Mouse (Mus musculus): Measurements from ENCODE around the gene Tmtc2.

Tmtc2 gene

GRCm38 (mm10) chr10:105544004-105545003 is 29.9 kb downstream of the Tmtc2 start:
- DNase-seq (ENCODE audit: low read depth), result no peak

- DNase-seq (ENCODE audit: low read depth), result no peak
Measured at GRCm38 (mm10) chr10:105542081-105542480, 32.2 kb downstream of the Tmtc2 start.

DNA sequence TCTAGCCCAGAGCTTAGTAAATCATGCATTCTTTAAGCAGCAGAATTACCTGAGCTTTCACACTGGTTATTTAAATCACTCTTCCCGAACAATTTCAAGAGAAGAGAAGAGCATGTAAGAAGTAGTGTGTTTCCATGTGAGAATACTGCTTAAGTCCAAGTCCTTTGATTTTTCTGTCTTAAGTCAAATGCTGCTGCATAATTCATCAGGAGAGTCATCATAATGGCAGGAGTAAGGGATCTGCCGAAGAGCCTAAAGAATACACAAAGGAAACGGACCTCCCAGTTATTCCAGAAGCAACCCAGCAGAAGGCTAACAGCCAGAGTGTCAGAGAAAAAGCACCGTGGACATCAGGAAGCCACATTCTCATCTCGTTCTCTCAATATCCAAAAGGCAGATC is 34.6 kb downstream of the Tmtc2 start:
- DNase-seq (ENCODE audit: low read depth), result no peak

DNA sequence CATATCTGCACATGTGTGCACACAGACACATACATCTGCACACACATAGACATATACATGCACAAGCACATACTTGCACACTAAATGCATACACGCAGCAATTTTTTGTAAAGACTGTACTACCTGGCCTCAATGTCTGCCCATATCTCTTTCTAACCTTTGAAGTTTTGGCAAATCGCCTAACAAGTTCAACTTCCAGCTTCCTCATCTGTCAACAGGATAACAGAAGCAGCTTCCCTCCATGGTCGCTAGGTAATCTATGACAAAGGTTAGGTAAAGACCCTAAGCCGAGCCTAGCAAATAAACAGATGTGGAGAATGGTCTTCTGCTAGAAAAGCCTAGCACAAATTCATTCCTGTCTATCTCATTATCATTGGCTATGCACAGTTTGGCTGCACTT is 37.3 kb downstream of the Tmtc2 start:
- DNase-seq (ENCODE audit: low read depth), result no peak

DNA sequence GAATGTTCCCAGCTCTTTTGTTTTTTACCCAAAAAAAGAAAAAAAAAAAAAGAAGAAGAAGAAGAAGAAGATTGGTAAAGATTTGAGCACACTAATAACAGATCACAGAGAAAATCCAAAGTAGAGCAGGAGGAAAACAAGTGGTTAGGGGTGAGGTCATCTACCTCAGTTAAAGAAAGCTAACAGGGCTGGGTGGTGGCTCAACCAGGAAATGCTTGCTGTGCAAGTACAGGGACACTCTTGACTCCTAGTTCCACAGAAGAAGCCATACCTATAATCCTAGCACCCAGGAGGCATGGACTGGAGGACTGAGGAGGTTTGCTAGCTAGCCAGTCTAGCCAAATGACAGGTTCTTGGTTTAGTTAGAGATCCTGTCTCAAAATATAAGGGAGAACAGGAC is 38.4 kb downstream of the Tmtc2 start:
- DNase-seq (ENCODE audit: low read depth), result no peak

DNA sequence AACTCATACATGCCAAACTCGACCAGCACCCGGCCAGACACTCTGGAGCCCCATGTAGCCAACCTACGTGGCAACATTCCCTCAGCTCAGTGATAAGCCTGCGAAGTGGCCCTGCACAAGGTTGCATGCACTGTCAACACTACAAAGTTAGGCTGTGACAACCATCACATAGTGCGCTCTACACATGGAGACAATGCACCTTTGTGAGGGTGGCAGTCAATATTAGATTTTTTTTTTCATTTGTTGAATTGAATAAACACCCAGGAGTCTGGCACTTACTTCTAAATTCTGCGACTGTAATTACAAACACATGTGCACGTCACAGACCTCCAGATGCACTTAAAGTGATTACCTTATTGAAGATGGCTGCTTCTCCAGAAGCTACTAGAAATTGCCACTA is 41.5 kb downstream of the Tmtc2 start:
- no peak for DNase-seq (ENCODE audit: low read depth)

GRCm38 (mm10) chr10:105532019-105532525 is 42.2 kb downstream of the Tmtc2 start:
- no peak for DNase-seq (ENCODE audit: low read depth)

DNA sequence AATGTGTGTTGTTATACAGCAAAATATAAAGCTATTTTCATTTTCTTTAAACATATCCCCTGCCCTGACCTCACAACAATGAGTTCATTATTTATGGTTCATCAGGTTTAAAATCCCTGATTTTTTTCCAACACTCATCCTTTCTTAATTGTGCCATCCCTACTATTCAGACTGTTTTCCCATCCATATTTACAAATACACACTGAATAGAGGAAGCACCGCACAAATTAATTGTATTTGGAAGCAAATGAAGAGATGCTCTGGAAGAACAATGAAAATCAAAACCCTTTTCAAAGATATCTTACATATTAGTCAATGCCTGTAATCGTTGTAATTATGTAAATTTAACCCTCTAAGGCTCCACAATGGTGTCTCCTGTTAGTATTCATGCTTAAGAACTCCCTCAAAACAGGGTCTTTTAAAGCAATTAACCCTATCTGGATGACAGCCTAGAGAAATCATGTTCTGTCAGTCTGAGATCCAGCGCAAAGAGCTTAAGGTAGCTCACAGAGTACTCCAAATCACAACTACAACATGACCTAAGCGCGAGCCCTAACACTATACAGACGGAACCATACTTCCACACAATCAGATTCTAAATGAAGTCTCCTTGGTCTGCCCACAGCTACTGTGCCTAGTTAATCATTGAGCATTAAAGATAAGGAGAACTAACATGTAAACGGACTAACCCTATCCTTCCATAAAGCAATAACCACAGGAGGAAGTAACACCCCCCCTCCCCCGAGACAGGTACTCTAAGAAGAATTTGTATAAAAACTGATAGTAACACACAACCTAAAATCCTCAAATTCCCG is 43.0 kb downstream of the Tmtc2 start:
- no peak for DNase-seq (ENCODE audit: low read depth)

GRCm38 (mm10) chr10:105523405-105524088 is 50.7 kb downstream of the Tmtc2 start:
- no peak for DNase-seq (ENCODE audit: low read depth)

DNA sequence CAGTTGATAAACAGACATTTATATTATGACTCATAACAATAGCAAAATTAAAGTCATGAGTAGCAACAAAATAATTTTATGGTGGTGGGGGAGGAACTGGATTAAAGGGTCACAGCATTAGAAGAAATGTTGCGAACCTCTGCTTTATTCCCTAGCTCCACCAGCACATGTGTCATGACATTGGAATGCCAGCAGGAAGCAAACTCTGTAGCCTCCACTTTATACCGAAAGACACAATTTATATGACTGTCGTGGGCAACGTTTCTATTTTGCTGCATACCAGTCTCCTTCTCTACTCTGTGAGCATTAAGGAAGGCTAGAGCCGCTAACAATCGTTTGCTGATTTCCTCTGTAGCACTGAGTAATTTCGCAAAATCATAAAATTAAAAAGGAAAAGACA is 51.8 kb downstream of the Tmtc2 start:
- no peak for DNase-seq (ENCODE audit: low read depth)

- DNase-seq (ENCODE audit: low read depth), result no peak
Measured at GRCm38 (mm10) chr10:105519154-105519806, 55.0 kb downstream of the Tmtc2 start.

- no peak for DNase-seq (ENCODE audit: low read depth)
Measured at GRCm38 (mm10) chr10:105518144-105518543, 56.1 kb downstream of the Tmtc2 start.

- DNase-seq (ENCODE audit: low read depth), result no peak
Measured at GRCm38 (mm10) chr10:105513777-105514322, 60.4 kb downstream of the Tmtc2 start.

GRCm38 (mm10) chr10:105509896-105510272 is 64.4 kb downstream of the Tmtc2 start:
- no peak for DNase-seq (ENCODE audit: low read depth)

DNA sequence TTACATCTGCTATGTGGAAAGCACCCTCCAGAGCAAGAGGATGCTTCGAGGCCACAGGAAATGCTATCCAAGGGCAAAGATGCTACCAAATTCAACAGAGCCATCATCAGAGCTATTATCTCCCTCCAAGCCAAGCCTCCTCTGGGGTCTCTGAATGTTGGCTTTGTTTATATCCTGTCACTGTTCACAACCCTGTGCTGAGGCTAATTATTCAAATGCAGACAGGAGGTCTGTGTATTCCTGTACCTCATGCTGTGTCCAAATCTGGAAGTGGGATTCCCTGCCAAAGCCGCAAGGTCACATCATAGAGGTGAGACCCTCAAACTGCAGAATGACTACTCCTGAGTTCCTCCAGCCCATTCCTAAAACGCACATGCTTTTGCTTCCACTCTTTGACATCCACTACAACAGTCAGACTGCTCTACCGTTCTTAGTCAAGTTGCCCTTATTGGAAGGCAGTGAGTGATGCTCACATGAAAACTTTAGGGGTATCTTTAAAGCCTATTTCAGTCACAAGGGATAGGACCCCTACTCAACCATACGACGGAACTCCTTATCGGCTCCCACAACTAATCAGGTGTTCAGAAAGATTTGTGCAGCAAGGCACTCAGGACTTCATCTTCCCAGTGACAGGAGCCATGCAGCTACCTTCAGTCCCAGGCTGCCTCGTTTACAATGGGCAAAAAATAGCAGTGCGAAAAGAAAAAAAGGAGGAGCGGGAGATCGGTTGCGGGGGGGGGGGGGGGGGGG is 64.9 kb downstream of the Tmtc2 start:
- DNase-seq (ENCODE audit: low read depth), result no peak

GRCm38 (mm10) chr10:105507982-105508786 is 66.1 kb downstream of the Tmtc2 start:
- DNase-seq (ENCODE audit: low read depth), result no peak

DNA sequence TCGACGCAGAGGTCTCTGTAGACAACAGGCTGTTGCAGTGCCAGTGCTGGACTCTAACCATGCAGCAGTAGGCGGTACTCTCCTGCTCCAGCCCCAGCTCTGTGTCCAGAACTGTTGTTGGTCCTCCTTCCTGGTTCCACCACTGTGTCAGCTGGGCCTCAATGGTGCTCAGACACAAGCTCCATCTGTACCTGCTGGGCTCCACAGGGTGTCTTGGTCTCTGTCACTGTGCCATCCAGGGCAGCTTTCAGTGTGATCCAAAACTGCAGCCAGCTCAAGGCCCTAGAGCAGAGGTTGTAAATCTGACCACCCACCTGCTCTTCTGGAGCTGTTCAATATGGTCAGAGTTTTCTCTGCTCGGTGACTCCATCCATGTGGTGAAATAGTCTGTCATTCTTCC is 68.2 kb downstream of the Tmtc2 start:
- no peak for DNase-seq (ENCODE audit: low read depth)

GRCm38 (mm10) chr10:105504472-105504871 is 69.8 kb downstream of the Tmtc2 start:
- DNase-seq (ENCODE audit: low read depth), result no peak

DNA sequence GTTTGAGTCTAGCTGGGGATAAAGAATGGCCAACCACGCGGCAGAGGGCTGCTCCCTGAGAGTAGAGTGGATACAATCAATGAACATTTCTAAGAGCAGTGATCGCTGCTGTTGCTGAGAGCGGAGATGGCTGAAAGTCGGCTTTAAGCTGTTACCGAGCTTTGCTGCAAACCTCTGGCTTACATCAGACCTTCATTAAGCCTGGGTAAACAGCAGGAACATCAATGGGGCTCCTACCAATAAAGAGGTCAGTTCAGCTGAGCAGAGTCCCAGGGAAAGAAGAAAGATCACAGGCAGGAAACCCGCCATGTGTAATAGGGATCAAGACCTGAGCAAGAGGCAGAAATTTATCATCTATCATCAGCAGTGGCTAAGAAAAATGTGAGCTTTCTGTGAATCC is 72.5 kb downstream of the Tmtc2 start:
- no peak for DNase-seq (ENCODE audit: low read depth)

GRCm38 (mm10) chr10:105500482-105500881 is 73.8 kb downstream of the Tmtc2 start:
- DNase-seq (ENCODE audit: low read depth), result no peak
